Comparison of ENCODE assay signal across 28 mouse cellular contexts in genomic region chr13:111310693-111311045, GRCm38 (mm10). TPM values are rescaled to one million over a fixed set of nuclear protein-coding genes. Genes with fewer than 3 reads are reported as not detected.
DNase-seq lines count a peak whose midpoint lies in the region; ATAC-seq and TF ChIP-seq lines count a peak whose summit lies in the region.
"Had no signal": no experiment of that assay in that cellular context is flagged by ENCODE, and none has a peak within 500 bp of the region (broad histone marks: within the 10 kb centered on the region; RNA-seq: fewer than 3 reads in every experiment).

No protein-coding gene starts in this region.

- 0 out of 2 replicates have a peak, but pooled peaks cover 2% of the 10 kb centered on the region for H3K9me3 ChIP-seq in forebrain, embryonic 16.5 days (ENCODE audit: control insufficient read depth, low read length)
- no peaks in the 10 kb centered on the region for H3K9me3 ChIP-seq in forebrain, embryonic 13.5 days (replicated peaks)
- H3K9me3 ChIP-seq in midbrain, embryonic 14.5 days (ENCODE audit: control insufficient read depth, low read length) = no peaks in the 10 kb centered on the region
- H3K9me3 ChIP-seq in neural tube, embryonic 15.5 days (replicated peaks) = no peaks in the 10 kb centered on the region
- no peaks in the 10 kb centered on the region for H3K9me3 ChIP-seq in liver, embryonic 11.5 days (ENCODE audit: control insufficient read depth, low read length)

- ATAC-seq in forebrain, embryonic 16.5 days = no peak; the same call in 1 of the 2 replicates
- ATAC-seq in forebrain, embryonic 13.5 days = no peak
- no peak for ATAC-seq in midbrain, embryonic 14.5 days (ENCODE audit: low FRiP score, low TSS enrichment)
- peak; percentile 55; the same call in 1 of the 2 replicates for ATAC-seq in neural tube, embryonic 15.5 days (ENCODE audit: low FRiP score)
- ATAC-seq in liver, embryonic 11.5 days (replicated peaks; ENCODE audit: low FRiP score) = no peak
- ATAC-seq: liver, embryonic 12.5 days had no signal

- H3K27me3 ChIP-seq in forebrain, embryonic 16.5 days (replicated peaks; ENCODE audit: control insufficient read depth, insufficient read depth, low read length) = no peaks in the 10 kb centered on the region
- no peaks in the 10 kb centered on the region for H3K27me3 ChIP-seq in forebrain, embryonic 13.5 days
- H3K27me3 ChIP-seq in midbrain, embryonic 14.5 days (ENCODE audit: control insufficient read depth, insufficient read depth, low read length) = no peaks in the 10 kb centered on the region
- no peaks in the 10 kb centered on the region for H3K27me3 ChIP-seq in neural tube, embryonic 15.5 days (replicated peaks)
- no peaks in the 10 kb centered on the region for H3K27me3 ChIP-seq in liver, embryonic 11.5 days (replicated peaks; ENCODE audit: control insufficient read depth, insufficient read depth, low read length)
- H3K27me3 ChIP-seq: heart, embryonic 13.5 days; limb, embryonic 12.5 days; liver, embryonic 12.5 days had no signal

- 84% methylated on average over 1 of the region's 1 CpGs for WGBS in forebrain, embryonic 16.5 days
- WGBS in forebrain, embryonic 13.5 days = 92% methylated on average over 1 of the region's 1 CpGs
- WGBS in midbrain, embryonic 14.5 days = 89% methylated on average over 1 of the region's 1 CpGs
- WGBS in neural tube, embryonic 15.5 days = 76% methylated on average over 1 of the region's 1 CpGs
- WGBS in liver, embryonic 11.5 days = 78% methylated on average over 1 of the region's 1 CpGs

- H3K4me2 ChIP-seq in forebrain, embryonic 16.5 days (ENCODE audit: low read length) = no peak overlapping the region
- H3K4me2 ChIP-seq in forebrain, embryonic 13.5 days = no peak overlapping the region
- H3K4me2 ChIP-seq in midbrain, embryonic 14.5 days (ENCODE audit: low read length) = no peak overlapping the region
- peak overlapping the region; percentile 27; the same call in 1 of the 2 replicates for H3K4me2 ChIP-seq in neural tube, embryonic 15.5 days
- H3K4me2 ChIP-seq in liver, embryonic 11.5 days = no peak overlapping the region
- H3K4me2 ChIP-seq: embryonic facial prominence, embryonic 12.5 days; heart, embryonic 13.5 days; limb, embryonic 12.5 days; liver, embryonic 12.5 days had no signal

- no peak for DNase-seq in layer of hippocampus, adult 2 months (ENCODE audit: low spot score in 2 of 2)
- no peak for DNase-seq in layer of hippocampus, adult 18-20 months (ENCODE audit: low spot score in 2 of 2)
- no peak for DNase-seq in midbrain, embryonic 14.5 days
- DNase-seq in liver, embryonic 11.5 days (ENCODE audit: low spot score) = no peak
- DNase-seq in ovary, adult 18-20 months (ENCODE audit: low spot score) = no peak
- DNase-seq: cerebellum, adult 11 months; gastrocnemius, postnatal 36 days; heart, adult 2 months; heart, postnatal 14 days; kidney, adult 2 months; lung, adult 18-20 months; thymus, adult 2 months; thymus, postnatal 4 days had no signal

- peaks cover 11% of the 10 kb centered on the region for H3K4me1 ChIP-seq in forebrain, embryonic 16.5 days (replicated peaks; ENCODE audit: control insufficient read depth, insufficient read depth, low read length)
- H3K4me1 ChIP-seq in forebrain, embryonic 13.5 days = peaks cover 2% of the 10 kb centered on the region; the same call in 1 of the 2 replicates
- H3K4me1 ChIP-seq in midbrain, embryonic 14.5 days (ENCODE audit: control insufficient read depth, insufficient read depth, low read length) = 0 out of 2 replicates have a peak, but pooled peaks cover 6% of the 10 kb centered on the region
- H3K4me1 ChIP-seq in neural tube, embryonic 15.5 days = peaks cover 14% of the 10 kb centered on the region
- no peaks in the 10 kb centered on the region for H3K4me1 ChIP-seq in liver, embryonic 11.5 days (replicated peaks; ENCODE audit: control insufficient read depth, insufficient read depth, low read length)
- H3K4me1 ChIP-seq: embryonic facial prominence, embryonic 12.5 days; limb, embryonic 12.5 days; liver, embryonic 12.5 days had no signal

- no peak overlapping the region for H3K4me3 ChIP-seq in forebrain, embryonic 16.5 days (replicated peaks; ENCODE audit: low read length)
- H3K4me3 ChIP-seq in forebrain, embryonic 13.5 days = no peak overlapping the region
- H3K4me3 ChIP-seq in layer of hippocampus, adult 2 months = no peak overlapping the region; the same call in 1 of the 2 replicates
- H3K4me3 ChIP-seq in midbrain, embryonic 14.5 days (replicated peaks; ENCODE audit: low read depth, low read length) = no peak overlapping the region
- H3K4me3 ChIP-seq in neural tube, embryonic 15.5 days (replicated peaks) = no peak overlapping the region
- H3K4me3 ChIP-seq in liver, embryonic 11.5 days (ENCODE audit: low read depth, low read length) = no peak overlapping the region
- H3K4me3 ChIP-seq: embryonic facial prominence, embryonic 12.5 days; heart, adult 2 months; heart, embryonic 13.5 days; limb, embryonic 12.5 days; liver, embryonic 12.5 days had no signal

- H3K27ac ChIP-seq in forebrain, embryonic 16.5 days (ENCODE audit: low read length) = peak overlapping the region; percentile 26; the same call in 1 of the 2 replicates
- H3K27ac ChIP-seq in forebrain, embryonic 13.5 days = no peak overlapping the region
- H3K27ac ChIP-seq in layer of hippocampus, adult 2 months = peak overlapping the region; percentile 91
- H3K27ac ChIP-seq in midbrain, embryonic 14.5 days (replicated peaks; ENCODE audit: low read depth, low read length) = 0 out of 2 replicates have a peak overlapping the region, but pooled peaks have one; percentile 28
- peak overlapping the region; percentile 69 for H3K27ac ChIP-seq in neural tube, embryonic 15.5 days (replicated peaks)
- no peak overlapping the region for H3K27ac ChIP-seq in liver, embryonic 11.5 days (ENCODE audit: low read depth, low read length)
- H3K27ac ChIP-seq: embryonic facial prominence, embryonic 12.5 days; heart, adult 2 months; heart, embryonic 13.5 days; kidney, postnatal 0 days; limb, embryonic 12.5 days; liver, embryonic 12.5 days had no signal

- H3K36me3 ChIP-seq in forebrain, embryonic 16.5 days (ENCODE audit: control insufficient read depth, insufficient read depth) = no peaks in the 10 kb centered on the region
- no peaks in the 10 kb centered on the region for H3K36me3 ChIP-seq in forebrain, embryonic 13.5 days (ENCODE audit: poor library complexity, severe bottlenecking)
- H3K36me3 ChIP-seq in midbrain, embryonic 14.5 days (ENCODE audit: control insufficient read depth, insufficient read depth, low read length) = no peaks in the 10 kb centered on the region
- H3K36me3 ChIP-seq in neural tube, embryonic 15.5 days = no peaks in the 10 kb centered on the region
- H3K36me3 ChIP-seq in liver, embryonic 11.5 days (ENCODE audit: control insufficient read depth, insufficient read depth, low read length) = no peaks in the 10 kb centered on the region
- H3K36me3 ChIP-seq: embryonic facial prominence, embryonic 12.5 days; heart, embryonic 13.5 days; limb, embryonic 12.5 days; liver, embryonic 12.5 days had no signal

- no peak for TF ChIP-seq CTCF in layer of hippocampus, adult 2 months (conservative IDR thresholded peaks at IDR 0.05)

- no peak overlapping the region for H3K9ac ChIP-seq in forebrain, embryonic 16.5 days (replicated peaks; ENCODE audit: low read depth, low read length)
- no peak overlapping the region for H3K9ac ChIP-seq in forebrain, embryonic 13.5 days
- no peak overlapping the region for H3K9ac ChIP-seq in midbrain, embryonic 14.5 days (replicated peaks; ENCODE audit: low read length)
- H3K9ac ChIP-seq in neural tube, embryonic 15.5 days (replicated peaks) = no peak overlapping the region
- no peak overlapping the region for H3K9ac ChIP-seq in liver, embryonic 11.5 days (ENCODE audit: low read depth, low read length)
- H3K9ac ChIP-seq: embryonic facial prominence, embryonic 12.5 days; heart, embryonic 13.5 days; limb, embryonic 12.5 days; liver, embryonic 12.5 days had no signal

RNA-seq across cellular contexts. Expression of gene Actbl2, which starts 55.9 kb away (rescaled TPM):
- not detected in 2 replicates for polyA plus RNA-seq in forebrain, embryonic 16.5 days (2015; fragmentation: Nextera tagmentation; extraction: Ambion mirVana)
- not detected in 2 replicates for polyA plus RNA-seq in forebrain, embryonic 13.5 days (2015; fragmentation: Nextera tagmentation; extraction: Ambion mirVana)
- not detected for total RNA-seq in layer of hippocampus, adult 2 months (2021)
- not detected for total RNA-seq in layer of hippocampus, adult 18-20 months (2021)
- not detected in 2 replicates for polyA plus RNA-seq in midbrain, embryonic 14.5 days (2014; fragmentation: Nextera tagmentation; extraction: Ambion mirVana)
- polyA plus RNA-seq in neural tube, embryonic 15.5 days (2015; fragmentation: Nextera tagmentation; extraction: Ambion mirVana) = not detected in 2 replicates
- polyA plus RNA-seq in liver, embryonic 11.5 days (2014; fragmentation: Nextera tagmentation; extraction: Ambion mirVana) = not detected in 2 replicates
- total RNA-seq: ES-E14; gastrocnemius, adult 18-20 months; gastrocnemius, postnatal 36 days; heart, adult 2 months; heart, postnatal 14 days; layer of hippocampus, postnatal 14 days; left cerebral cortex, postnatal 10 days; megakaryocyte progenitor cell, adult 5-6 weeks had no signal
- polyA plus RNA-seq: heart, adult 2 months; heart, embryonic 13.5 days; kidney, adult 2 months; kidney, postnatal 0 days; large intestine, adult 2 months; limb, embryonic 12.5 days; liver, embryonic 12.5 days; stomach, embryonic 16.5 days; thymus, adult 2 months had no signal

Comparison
In these comparisons a context has a peak if more than half of its experiments do, and no peak if none do; other contexts are left out.
1. H3K27ac ChIP-seq: peak in forebrain, embryonic 16.5 days (single experiment), layer of hippocampus, adult 2 months (single experiment), midbrain, embryonic 14.5 days (single experiment) and neural tube, embryonic 15.5 days (single experiment); none in forebrain, embryonic 13.5 days (single experiment) and liver, embryonic 11.5 days (single experiment).